Mouse (Mus musculus) heart, embryonic 12.5 days (tissue): ENCODE measurements around the gene Fbp2. TPM values are rescaled to one million over a fixed set of nuclear protein-coding genes. Genes with fewer than 3 reads are reported as not detected.
"Not testable (repeated sequence)": the region's sequence is repeated elsewhere in the genome, so short reads cannot be mapped to it uniquely, and the experiment has no call there.

Source experiments
- ATAC-seq: fragments of 200-750 bp; cut with Nextera tagmentation; 2 replicates; pipeline ENCODE4 v1.8.0; 2017; ENCODE audit warnings: moderate TSS enrichment, moderate library complexity; ENCODE audit not compliant: insufficient number of reproducible peaks, low FRiP score
- H3K27ac ChIP-seq: fragments of 300-500 bp; sonication (generic); 2 replicates; pipeline ENCODE4 v1.5.1; 2016; ENCODE audit warnings: mild to moderate bottlenecking, moderate library complexity; ENCODE audit not compliant: poor library complexity, severe bottlenecking
- H3K27me3 ChIP-seq: fragments of 300-500 bp; sonication (generic); replicated peaks from 2 replicates; pipeline ENCODE4 v1.6.1; 2016; ENCODE audit warnings: mild to moderate bottlenecking, moderate library complexity
- H3K36me3 ChIP-seq: fragments of 300-500 bp; sonication (generic); 2 replicates; pipeline ENCODE4 v1.6.1; 2016; ENCODE audit warnings: mild to moderate bottlenecking, moderate library complexity
- H3K4me1 ChIP-seq: fragments of 300-500 bp; sonication (generic); replicated peaks from 2 replicates; pipeline ENCODE4 v1.6.1; 2016; ENCODE audit warnings: mild to moderate bottlenecking
- H3K4me2 ChIP-seq: fragments of 300-500 bp; sonication (generic); 2 replicates; pipeline ENCODE4 v1.6.1; 2016; ENCODE audit warnings: mild to moderate bottlenecking, moderate library complexity
- H3K4me3 ChIP-seq: fragments of 300-500 bp; sonication (generic); 2 replicates; pipeline ENCODE4 v1.5.1; 2016; ENCODE audit warnings: mild to moderate bottlenecking
- H3K9ac ChIP-seq: fragments of 300-500 bp; sonication (generic); 2 replicates; pipeline ENCODE4 v1.6.1; 2016; ENCODE audit warnings: mild to moderate bottlenecking, moderate library complexity
- H3K9me3 ChIP-seq: fragments of 300-500 bp; sonication (generic); replicated peaks from 2 replicates; pipeline ENCODE4 v1.6.1; 2016; ENCODE audit warnings: mild to moderate bottlenecking, moderate library complexity
- WGBS: fragments of 180-500 bp; shearing (Covaris S2); methylation state at CpG from one replicate; pipeline ENCODE4 v1.1.7; 2016; 5-methylcytosine and 5-hydroxymethylcytosine counted together
- polyA plus RNA-seq: library from polyadenylated mRNA; unstranded; fragments of >200 nt; fragmentation: Nextera tagmentation; extraction: Ambion mirVana; gene quantifications from 2 replicates; pipeline ENCODE4 v1.2.1, GENCODE M21; 2016

Fbp2 gene
- polyA plus RNA-seq, 1 experiment from 2014 or later, result 0.20 TPM

GRCm38 (mm10) chr13:62812713-62813112, 45.5 kb downstream of the Fbp2 start:
- H3K4me1 ChIP-seq, result no peaks in the 10 kb centered on the region
- H3K36me3 ChIP-seq, result no peaks in the 10 kb centered on the region
- H3K9ac ChIP-seq, result peak overlapping the region; percentile 60
- ATAC-seq, result no peak
- H3K4me3 ChIP-seq, result peak overlapping the region; percentile 52
- H3K27me3 ChIP-seq, result no peaks in the 10 kb centered on the region
- peak overlapping the region; percentile 80 for H3K4me2 ChIP-seq
- no peak overlapping the region for H3K27ac ChIP-seq
- peaks cover 11% of the 10 kb centered on the region; the same call in 1 of the 2 replicates for H3K9me3 ChIP-seq
- WGBS, result 5% methylated on average over 30 of the region's 32 CpGs

GRCm38 (mm10) chr13:62807981-62808380, 50.2 kb downstream of the Fbp2 start:
- H3K4me1 ChIP-seq, H3K36me3 ChIP-seq, H3K4me2 ChIP-seq, H3K4me3 ChIP-seq, H3K9me3 ChIP-seq, H3K27ac ChIP-seq, ATAC-seq, H3K9ac ChIP-seq, H3K27me3 ChIP-seq: not testable (repeated sequence)
- WGBS, result 84% methylated on average over 6 of the region's 6 CpGs

Other genes with a start within 250 kb of the Fbp2 start
- gene 6720489N17Rik, start 234.2 kb downstream of the Fbp2 start, polyA plus RNA-seq, result 7.9 and 9.3 TPM in 2 replicates
- gene Platr25, start 97.7 kb downstream of the Fbp2 start, polyA plus RNA-seq, result 17.5 and 18.6 TPM in 2 replicates
- gene Gm5141, start 72.6 kb downstream of the Fbp2 start, polyA plus RNA-seq, result 5.7 and 6.4 TPM in 2 replicates
- 0.22 TPM in 1 of 2 replicates, not detected in the other for gene Fbp1, start 29.9 kb upstream of the Fbp2 start, polyA plus RNA-seq
- gene 2010111I01Rik, start 106.5 kb upstream of the Fbp2 start, polyA plus RNA-seq, result 53.5 and 53.8 TPM in 2 replicates